Mouse (Mus musculus): ENCODE results near the gene Ppard.
"Not testable (repeated sequence)": the region's sequence is repeated elsewhere in the genome, so short reads cannot be mapped to it uniquely, and the experiment has no call there.

Ppard gene

DNA sequence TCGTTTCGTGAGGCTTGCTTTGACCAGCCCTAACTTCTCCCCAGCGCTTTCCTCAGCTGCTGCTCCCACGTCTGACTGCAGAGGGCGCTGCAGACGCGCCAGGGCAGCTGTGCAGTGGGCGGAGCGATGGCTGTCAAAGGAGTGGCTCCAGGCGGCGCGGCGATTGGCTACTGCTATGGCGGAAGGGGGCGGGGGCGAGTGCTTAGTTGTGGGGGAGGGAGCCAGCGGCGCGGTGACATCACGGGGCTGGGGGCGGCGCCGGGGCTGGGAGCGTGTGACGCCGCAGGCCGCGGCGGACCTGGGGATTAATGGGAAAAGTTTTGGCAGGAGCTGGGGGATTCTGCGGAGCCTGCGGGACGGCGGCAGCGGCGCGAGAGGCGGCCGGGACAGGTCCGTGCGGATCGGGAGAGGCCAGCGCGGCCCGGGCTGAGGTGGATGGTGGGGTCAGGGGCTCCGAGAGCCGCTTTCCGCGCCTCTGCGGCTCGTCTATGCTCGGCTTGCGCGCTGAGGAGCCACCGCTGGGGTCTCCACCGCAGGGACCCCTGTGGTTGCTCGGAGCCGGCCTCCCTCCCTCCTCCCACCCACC is at the start of gene Ppard:
TSS of gene Ppard (plus strand) at position 226 of the 586 bp plus-strand sequence.
- DNase-seq: peak; percentile 99

DNA sequence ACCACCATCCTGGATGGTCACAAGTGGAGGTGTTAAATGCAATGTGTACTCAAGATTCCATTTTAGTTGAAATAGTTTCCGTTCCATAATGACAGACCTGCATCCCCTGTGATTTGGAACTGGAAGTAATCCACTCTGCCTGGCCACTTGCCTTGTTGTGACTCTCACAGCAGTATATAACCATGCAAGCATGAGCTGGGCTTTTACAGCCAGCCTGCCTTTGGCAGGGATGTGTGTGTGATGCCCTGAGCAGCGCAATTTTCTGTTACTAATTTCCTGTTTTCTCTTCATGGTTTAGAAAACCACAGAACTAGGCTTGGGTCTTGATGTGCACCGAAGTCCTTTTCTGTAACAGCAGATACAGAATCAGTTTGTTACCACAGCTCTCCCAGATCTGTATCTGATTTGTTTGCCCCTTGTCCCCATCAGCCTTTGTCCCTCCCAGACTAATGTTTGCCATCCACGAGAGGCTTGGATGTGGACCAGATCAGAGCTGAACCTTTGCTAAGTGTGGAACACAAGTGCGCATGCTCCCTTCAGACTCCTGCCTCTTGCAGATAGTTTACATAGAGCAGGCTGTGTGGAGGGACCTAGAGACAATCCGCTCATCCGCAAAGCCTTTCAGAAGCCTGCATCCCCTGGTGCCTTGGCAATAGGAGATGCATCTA is 47.4 kb upstream of the Ppard start:
- DNase-seq: no peak

DNA sequence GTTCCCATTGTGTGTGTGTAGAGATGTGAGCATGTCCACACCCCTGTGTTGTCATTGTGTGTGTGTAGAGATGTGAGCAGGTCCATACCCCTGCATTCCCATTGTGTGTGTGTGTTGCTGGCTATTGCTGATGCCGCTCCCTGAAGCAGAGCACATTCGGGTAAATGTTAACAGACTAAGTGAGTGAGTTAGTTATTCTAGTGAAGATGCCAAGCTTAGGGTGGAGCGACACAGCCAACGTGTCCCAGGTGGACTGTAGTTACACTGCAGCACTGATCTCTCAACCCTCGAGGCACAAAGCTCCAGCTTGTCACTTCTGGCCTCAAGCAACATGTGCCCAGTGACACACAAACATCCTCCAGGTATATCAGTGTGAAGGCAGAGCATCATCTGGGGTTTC is 44.2 kb upstream of the Ppard start:
- no peak for DNase-seq

DNA sequence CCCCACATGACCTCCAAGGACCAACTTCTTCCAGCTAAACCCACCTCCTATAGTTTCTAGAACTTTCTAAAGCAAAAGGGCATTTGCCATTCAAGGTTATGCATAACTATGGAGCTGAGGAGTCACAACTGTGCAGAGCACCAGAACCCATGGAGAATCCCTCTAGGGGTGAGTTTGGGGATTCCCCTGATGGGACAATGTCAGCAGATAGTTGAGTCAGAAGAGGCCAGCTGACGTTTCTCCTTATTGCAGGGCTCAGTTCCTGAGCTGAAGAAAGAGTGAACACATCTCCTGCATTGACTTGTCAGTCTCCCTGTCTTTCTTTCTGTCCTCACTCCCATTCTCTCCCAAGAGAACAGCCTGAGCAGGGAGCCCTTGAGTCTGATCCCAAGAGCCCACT is 39.7 kb upstream of the Ppard start:
- DNase-seq: no peak

DNA sequence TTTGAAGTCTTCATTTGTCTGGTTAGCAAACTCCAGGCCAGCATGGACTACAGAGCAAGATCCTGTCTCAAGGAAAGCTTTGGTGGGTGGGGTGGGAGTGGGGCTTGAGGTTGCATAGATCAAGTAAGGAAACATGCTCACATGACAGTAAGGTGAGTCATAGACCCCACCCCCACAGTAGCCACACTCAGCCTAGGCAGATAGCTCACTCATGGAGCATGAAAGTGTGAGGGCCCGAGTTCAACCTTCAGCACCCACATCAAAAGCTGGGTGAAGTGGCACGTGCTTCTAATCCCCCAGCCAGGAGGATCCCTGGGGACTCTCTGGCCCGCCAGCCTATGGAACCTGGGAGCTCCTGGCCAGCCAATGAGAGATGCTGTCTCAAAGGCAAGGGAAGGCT is 38.9 kb upstream of the Ppard start:
- no peak for DNase-seq

DNA sequence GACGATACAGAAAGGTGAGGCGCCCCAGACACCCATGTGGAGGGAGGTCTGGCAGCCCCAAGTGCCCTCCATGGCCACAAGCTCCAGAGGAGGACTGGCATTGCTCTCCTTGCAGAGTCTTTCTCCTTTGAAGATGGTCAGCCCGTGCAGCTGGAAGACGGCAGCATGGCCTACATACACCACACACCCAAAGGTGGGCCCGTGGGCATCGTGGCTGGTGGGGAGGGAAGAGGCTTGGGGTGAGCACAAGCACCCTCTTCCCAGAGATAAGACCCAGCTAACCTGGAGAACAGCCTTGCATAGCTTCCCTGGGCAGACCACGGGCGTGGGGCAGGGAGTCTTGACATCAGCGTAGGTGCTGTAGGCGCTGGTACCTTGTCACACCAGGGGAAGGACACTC is 37.5 kb upstream of the Ppard start:
- no peak for DNase-seq

DNA sequence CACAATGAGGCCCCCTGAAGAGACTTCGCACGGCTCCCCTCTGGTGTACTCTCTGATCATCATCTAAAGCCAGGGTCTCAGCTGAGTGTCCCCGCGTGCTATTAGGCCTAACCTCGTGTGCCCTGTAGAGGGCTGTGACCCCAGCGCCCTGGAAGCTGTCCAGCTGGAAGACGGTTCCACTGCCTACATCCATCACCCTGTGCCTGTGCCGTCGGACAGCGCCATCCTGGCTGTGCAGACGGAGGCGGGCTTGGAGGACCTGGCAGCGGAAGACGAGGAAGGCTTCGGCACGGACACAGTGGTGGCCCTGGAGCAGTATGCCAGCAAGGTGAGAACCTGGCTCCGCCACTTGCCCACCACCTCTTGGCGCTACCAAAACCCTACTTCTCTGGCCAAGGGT is 34.9 kb upstream of the Ppard start:
- DNase-seq: no peak

DNA sequence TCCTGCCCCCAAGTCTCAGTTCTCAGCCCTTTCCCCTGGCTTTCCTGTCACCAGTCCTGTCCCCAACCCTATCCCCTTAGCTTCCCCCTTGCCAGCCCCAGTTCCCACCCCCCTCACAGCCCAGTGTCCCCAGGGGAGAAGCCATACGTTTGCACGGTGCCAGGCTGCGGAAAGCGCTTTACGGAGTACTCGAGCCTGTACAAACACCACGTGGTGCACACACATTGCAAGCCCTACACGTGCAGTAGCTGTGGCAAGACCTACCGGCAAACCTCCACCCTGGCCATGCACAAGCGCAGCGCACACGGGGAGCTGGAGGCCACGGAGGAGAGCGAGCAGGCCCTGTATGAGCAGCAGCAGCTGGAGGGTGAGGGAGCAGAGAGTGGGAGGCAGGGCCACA is 30.5 kb upstream of the Ppard start:
- no peak for DNase-seq

DNA sequence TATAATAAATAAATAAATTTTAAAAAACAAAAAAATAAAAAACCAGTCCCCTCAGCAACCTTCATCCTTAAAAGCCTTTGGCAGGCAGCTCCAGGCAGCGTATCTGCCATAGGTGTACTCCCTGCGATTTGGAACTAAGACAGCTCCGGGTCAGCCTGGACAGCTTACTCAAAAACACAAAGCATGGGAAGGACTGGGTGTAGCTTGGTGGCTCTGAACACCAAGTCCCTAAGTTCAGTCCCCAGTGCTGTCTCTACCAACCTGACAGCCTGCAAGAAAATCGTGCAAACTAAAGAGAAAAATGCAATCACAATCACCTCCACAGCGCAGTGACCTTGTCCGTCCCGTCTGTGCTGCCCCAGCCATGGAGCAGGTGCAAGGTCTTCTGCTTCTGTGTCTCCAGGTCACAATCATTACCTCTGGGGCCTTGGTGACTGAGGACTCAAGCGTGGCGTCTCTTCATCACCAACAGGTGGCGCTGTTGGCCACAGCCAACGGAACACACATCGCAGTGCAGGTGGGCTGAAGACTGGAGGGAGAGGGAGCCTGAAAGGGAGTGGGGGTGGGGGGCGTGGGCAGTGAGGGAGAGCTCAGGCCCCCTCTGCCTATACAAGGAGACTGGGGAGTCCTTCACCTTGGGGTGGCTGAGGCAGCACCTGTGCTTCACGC is 28.3 kb upstream of the Ppard start:
- DNase-seq: peak; percentile 62

DNA sequence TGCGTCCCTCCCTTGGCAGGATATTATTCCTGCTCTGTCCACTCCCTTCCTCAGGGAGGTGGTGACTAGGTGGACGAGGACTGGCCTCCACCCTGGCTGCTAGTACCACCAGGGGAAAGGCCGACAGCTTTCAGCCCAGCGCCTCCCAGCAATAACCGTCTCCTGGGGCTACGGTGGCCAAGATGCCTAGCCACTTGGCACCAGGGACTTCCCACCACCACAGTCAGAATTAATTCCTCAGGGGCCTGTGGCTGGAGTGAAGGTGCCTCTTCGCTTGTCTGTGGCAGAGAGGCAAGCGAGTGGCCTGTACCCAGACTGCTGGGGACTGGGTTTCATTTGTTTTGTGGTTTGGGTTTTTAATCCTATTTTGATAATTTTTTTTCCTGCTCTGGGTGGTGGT is 27.1 kb upstream of the Ppard start:
- DNase-seq: no peak

DNA sequence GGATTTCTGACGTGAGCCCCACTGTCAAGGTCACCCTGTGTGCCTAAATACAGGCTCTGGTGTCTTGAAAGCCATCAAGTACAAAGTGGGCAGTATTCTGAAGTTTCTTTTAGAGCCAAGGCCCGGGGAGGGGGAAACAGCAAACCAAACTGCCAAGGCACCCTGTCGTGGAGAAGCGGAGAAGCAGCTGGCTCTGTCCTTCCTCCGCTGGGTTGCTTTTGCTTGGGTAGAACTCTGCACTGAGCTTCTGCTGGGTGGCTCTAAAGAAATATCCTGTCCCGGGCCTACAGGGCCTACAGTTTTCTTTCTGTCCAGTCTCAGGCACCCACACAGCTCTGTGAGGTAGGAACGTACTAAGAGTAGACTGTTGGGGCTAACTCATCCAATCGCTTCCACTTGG is 25.4 kb upstream of the Ppard start:
- DNase-seq: no peak

DNA sequence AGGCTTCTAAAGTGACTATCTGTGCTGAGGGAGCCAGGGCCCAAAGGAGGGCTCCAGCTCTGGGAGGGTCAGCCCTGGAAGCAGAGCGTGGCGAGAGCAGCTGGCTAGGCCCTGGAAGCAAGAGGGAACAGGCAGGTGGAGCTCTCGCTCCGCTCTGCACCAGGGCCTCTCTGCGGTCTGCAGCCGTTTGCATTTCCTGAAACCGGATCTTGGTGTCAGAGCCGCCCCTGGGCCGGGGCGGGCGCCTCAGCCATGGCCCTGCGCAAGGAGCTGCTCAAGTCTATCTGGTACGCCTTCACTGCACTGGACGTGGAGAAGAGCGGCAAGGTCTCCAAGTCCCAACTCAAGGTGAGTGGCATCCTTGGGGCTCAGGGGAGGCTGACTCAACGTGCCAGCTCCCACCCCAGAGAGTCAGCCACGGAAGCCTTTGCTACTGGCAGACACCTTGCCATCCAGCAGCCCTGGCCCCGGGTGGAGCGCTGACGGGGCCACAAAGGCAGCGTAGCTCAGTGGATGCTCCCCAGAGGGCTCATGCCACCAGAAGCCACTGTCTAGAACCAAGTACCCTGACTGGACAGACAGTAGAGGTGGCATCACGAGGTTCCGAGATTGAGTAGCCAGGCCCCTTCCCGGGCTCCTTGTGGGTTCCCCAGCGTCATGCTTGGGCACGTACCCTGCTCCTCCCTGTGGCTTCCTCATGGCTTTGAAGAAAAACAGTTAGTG is 24.7 kb upstream of the Ppard start, which contains the start of gene Def6:
TSS of gene Def6 (plus strand) at position 188 of the 723 bp plus-strand sequence.
- DNase-seq: peak; percentile 40

DNA sequence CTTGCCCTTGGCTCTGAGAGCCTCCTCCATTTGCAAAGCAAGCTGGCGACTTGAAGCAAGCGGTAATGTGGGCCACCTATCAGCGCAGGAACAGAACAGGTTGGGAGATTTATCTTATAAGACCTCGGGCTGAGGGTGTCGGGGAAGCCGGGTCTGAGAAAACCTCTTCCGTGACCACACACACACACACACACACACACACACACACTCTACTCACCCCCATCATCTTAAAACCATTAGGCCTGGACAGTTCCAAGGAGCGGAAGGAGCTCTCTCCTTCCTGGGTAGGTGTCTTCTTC is 24.2 kb upstream of the Ppard start:
- no peak for DNase-seq

DNA sequence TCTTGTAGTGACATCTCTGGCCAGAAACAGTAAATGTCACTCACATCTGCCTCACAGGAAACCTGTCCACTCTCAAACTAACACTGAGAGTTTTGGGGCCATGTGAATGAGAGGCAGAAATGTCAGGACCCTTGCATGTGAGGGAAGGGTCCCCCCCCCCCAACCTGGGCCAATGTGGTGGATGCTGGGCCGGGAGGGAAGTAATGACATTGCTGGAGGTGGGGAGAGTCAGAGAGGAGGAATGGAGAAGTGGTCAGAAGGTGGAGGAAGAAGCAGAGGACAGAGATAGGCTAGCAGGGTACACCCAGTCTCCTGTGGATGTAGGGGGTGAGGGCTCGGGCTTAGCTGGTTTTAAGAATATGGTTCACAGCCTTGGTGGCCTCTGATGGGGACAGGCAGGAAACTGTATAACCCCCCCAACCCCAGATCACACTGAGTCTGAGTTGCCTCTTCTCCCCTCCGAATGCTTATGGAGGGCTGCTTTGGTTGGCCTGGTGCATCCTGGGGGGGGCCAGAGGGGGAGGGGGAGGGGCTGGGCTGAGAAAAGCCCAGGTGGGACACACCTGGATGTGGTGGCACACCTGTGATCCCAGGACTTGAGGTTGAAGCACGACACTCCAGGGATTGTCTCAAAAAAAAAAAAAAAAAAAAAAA is 22.9 kb upstream of the Ppard start:
- DNase-seq: no peak

DNA sequence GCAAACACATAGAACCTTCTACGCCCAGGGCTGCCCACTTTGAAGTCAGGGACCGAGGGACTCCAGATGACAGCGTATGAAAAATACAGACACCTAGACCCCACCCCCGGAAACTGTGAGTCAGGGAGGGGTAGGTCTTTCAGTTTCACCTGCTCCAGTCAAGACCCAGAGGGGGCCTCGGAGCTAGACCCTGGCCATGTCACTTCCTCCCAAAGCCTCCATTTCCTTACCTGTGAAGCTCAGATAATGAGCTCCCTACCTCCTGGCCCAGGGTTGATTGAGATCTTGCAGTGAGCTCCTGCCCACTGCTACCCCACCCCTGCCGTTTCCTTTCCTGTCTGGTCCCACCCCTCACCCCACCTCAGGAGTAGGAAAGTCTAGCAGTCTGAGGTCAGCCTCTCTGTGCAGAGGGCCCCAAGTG is 20.6 kb upstream of the Ppard start:
- no peak for DNase-seq

DNA sequence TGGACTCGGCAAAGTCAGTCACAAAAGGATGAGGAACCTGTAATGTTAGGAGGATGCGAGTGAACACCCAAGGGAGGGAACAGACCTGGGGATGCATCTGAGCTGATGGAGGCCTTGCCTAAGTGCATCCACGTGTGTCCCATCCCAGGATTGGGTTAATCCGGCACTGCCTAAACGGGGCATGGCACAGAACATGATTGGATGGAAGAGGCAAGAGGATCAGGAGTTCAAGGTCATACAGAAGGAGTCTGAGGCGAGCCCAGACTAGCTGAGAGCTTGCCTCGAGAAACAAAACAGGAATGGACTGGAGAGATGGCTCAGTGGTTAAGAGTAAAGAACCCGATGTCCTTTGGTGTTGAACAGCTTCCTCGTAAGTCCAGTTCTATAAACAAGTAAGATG is 20.1 kb upstream of the Ppard start:
- DNase-seq: no peak

DNA sequence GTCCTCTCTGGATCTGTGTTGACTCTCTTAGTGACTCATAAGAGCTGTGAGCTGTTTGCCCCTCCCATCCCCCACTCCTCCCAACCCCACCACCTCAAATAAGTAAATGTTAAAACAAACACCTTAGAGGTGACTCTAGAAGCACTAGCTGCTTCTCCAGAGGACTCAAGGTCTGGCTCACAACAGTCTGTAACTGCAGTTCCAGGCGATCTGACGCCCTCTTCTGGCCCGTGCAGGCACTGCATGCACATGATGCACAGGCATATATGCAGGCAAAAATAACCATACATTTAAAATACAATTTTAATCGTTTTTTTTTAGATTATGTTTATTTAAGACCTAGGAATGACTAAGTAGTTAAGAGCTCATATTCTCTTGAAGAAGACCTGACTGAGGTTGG is 19.3 kb upstream of the Ppard start:
- no peak for DNase-seq

DNA sequence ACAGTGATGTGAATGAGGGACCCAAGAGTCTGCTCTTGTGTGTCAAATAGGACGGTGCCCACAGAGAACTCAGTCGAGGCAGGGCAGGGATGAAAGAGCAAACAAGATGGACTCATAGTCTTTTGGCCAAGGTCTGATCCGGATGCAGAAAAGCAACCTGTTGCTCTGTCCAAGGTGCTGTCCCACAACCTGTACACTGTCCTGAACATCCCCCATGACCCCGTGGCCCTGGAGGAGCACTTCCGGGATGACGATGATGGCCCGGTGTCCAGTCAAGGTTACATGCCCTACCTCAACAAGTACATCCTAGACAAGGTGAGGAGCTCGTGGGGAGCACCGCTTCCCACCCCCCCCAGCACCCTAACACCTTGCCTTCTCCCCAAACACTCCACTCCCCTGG is 15.7 kb upstream of the Ppard start:
- no peak for DNase-seq

DNA sequence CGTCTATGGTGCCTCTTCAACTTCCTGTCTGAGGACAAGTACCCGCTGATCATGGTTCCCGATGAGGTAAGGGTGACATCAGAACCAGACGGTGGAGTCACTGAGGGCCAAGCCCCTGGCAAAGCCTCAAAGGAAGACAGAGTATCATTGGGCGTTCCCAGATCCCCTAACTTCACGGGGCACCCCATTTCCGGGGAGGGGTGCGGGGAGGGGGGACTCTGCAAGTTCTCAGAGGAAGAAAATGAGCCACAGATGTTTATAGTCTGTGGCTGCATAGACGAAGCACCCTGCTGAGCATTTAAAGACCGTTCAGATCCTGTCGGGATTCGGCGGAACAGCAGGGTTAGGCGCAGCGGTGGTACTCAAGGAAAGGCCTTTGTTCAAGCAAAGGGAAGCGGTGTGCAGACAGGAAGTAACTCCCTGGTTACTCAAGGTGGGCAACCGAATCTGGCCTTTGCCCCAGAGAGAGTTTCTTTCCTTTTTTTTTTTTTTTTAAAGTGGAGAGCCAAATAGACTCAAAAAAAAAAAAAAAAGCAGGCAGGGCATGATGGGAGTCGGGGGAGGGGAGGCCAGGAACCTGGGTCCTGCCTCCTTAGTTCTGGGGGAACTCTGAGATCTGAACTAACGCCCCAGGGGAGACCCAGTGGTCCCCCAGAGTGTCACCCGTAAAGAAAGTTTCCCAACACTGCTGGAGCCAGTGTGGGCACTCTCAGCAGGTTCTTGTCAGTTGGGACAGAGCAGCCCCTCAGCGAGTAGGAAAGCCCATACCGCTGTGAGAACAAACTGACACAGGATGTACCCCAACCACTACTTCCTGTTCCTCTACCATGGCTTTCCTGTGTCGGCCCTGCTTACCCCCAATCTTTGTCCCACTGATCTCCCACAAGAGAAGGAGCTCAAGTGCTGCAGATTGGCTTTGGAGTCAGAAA is 14.5 kb upstream of the Ppard start:
- DNase-seq: no peak

DNA sequence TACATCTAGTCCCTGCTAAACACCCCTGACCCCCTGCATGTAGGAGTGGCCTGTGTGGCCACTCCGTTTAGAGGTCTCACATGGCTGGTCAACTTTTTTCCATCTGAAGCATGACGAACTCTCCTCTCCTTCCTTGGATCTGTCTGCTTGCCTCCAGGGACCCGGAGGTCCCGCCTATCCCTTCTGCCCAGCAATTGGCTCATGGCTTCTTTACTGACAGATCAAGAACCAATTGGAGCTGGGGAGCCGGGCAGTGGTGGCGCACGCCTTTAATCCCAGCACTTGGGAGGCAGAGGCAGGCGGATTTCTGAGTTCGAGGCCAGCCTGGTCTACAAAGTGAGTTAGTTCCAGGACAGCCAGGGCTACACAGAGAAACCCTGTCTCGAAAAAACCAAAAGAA is 10.0 kb upstream of the Ppard start:
- not testable (repeated sequence) for DNase-seq

DNA sequence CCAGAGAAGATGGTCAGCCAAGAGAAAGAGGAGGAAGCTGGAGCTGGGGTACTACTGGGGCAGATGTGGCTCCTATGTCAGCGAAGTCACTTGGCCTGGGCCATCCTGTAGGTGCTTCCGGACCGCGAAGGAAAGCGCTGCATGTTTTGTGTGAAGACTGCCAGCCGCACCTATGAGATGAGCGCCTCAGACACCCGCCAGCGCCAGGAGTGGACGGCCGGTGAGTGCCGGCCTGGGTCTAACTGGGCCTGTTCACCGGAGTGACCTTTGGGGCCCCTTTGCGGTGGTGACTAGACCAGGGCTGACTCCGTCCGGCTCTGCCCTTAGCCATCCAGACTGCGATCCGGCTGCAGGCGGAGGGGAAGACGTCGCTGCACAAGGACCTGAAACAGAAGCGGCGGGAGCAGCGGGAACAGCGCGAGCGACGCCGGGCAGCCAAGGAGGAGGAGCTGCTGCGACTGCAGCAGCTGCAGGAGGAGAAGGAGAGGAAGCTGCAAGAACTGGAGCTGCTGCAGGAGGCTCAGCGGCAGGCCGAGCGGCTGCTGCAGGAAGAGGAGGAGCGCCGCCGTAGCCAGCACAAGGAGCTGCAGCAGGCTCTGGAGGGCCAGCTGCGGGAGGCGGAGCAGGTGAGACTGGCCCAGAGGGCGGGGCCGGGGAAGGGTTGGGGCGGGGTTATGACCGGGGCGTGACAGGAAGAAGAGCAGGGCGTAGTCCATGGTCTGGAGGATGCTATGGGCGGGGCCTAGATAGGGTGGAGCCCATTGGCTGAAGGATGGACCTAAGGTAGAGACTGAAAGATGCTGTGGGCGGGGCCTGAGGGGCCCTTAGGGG is 8.7 kb upstream of the Ppard start:
- peak; percentile 75 for DNase-seq

Measured in right cerebral cortex, postnatal 4 days (tissue).